Mouse (Mus musculus) limb, embryonic 13.5 days (tissue): Measurements from ENCODE around the gene Pes1. TPM values are rescaled to one million over a fixed set of nuclear protein-coding genes. Genes with fewer than 3 reads are reported as not detected.

Experiments used
- ATAC-seq: fragments of 200-750 bp; cut with Nextera tagmentation; 2 replicates; pipeline ENCODE4 v1.8.0; 2017; ENCODE audit warnings: low read depth, moderate number of reproducible peaks, moderate TSS enrichment; ENCODE audit not compliant: low FRiP score
- H3K27ac ChIP-seq: fragments of 300-500 bp; sonication (generic); 2 replicates; pipeline ENCODE4 v1.5.1; 2015; ENCODE audit warnings: inconsistent platforms, mild to moderate bottlenecking, moderate library complexity
- H3K27me3 ChIP-seq: fragments of 300-500 bp; sonication (generic); 2 replicates; pipeline ENCODE4 v1.6.1; 2015; ENCODE audit warnings: mild to moderate bottlenecking, inconsistent platforms
- H3K36me3 ChIP-seq: fragments of 300-500 bp; sonication (generic); 2 replicates; pipeline ENCODE4 v1.6.1; 2015; ENCODE audit warnings: inconsistent platforms, mild to moderate bottlenecking, moderate library complexity
- H3K4me1 ChIP-seq: fragments of 300-500 bp; sonication (generic); 2 replicates; pipeline ENCODE4 v1.6.1; 2015; ENCODE audit warnings: inconsistent platforms
- H3K4me2 ChIP-seq: fragments of 300-500 bp; sonication (generic); replicated peaks from 2 replicates; pipeline ENCODE4 v1.6.1; 2015; ENCODE audit warnings: inconsistent platforms, mild to moderate bottlenecking, moderate library complexity
- H3K4me3 ChIP-seq: fragments of 300-500 bp; sonication (generic); 2 replicates; pipeline ENCODE4 v1.5.1; 2015; ENCODE audit warnings: moderate library complexity, mild to moderate bottlenecking, inconsistent platforms
- H3K9ac ChIP-seq: fragments of 300-500 bp; sonication (generic); 2 replicates; pipeline ENCODE4 v1.6.1; 2015; ENCODE audit warnings: mild to moderate bottlenecking, inconsistent platforms
- H3K9me3 ChIP-seq: fragments of 300-500 bp; sonication (generic); 2 replicates; pipeline ENCODE4 v1.6.1; 2016; ENCODE audit warnings: inconsistent platforms
- WGBS: fragments of 180-500 bp; shearing (Covaris S2); methylation state at CpG from one replicate; pipeline ENCODE4 v1.1.7; 2015; 5-methylcytosine and 5-hydroxymethylcytosine counted together
- polyA plus RNA-seq: library from polyadenylated mRNA; unstranded; fragments of >200 nt; fragmentation: Nextera tagmentation; extraction: Ambion mirVana; gene quantifications from 2 replicates; pipeline ENCODE4 v1.2.1, GENCODE M21; 2015

Gene Pes1
- polyA plus RNA-seq, 1 experiment from 2014 or later, result 81.6 TPM

- Histone ChIP-seq H3K9ac (no peak overlapping the region), H3K27ac (no peak overlapping the region), H3K9me3 (no peaks in the 10 kb centered on the region), H3K36me3 (peaks cover 75% of the 10 kb centered on the region), H3K27me3 (no peaks in the 10 kb centered on the region), H3K4me3 (no peak overlapping the region), H3K4me1 (peaks cover 9% of the 10 kb centered on the region), H3K4me2 (no peak overlapping the region)
- ATAC-seq, result no peak
- WGBS, result 78% methylated on average over 3 of the region's 3 CpGs
Measured at GRCm38 (mm10) chr11:3969837-3970236, 6.1 kb downstream of the Pes1 start.

- H3K4me2 ChIP-seq, result no peak overlapping the region
- H3K27ac ChIP-seq, result no peak overlapping the region
- no peaks in the 10 kb centered on the region for H3K9me3 ChIP-seq
- 95% methylated on average over 7 of the region's 7 CpGs for WGBS
- peaks cover 80% of the 10 kb centered on the region for H3K36me3 ChIP-seq
- peaks cover 4% of the 10 kb centered on the region; the same call in 1 of the 2 replicates for H3K4me1 ChIP-seq
- no peaks in the 10 kb centered on the region for H3K27me3 ChIP-seq
- no peak overlapping the region for H3K4me3 ChIP-seq
- no peak for ATAC-seq
- no peak overlapping the region for H3K9ac ChIP-seq
Measured at GRCm38 (mm10) chr11:3970361-3970760, 6.6 kb downstream of the Pes1 start.

- Histone ChIP-seq H3K36me3 (peaks cover 99% of the 10 kb centered on the region), H3K9ac (no peak overlapping the region)
Measured at GRCm38 (mm10) chr11:3973081-3973480, 9.3 kb downstream of the Pes1 start.

GRCm38 (mm10) chr11:3974311-3974710 is 10.5 kb downstream of the Pes1 start:
- Histone ChIP-seq H3K4me1 (no peaks in the 10 kb centered on the region), H3K9ac (no peak overlapping the region), H3K27me3 (no peaks in the 10 kb centered on the region), H3K4me2 (no peak overlapping the region), H3K4me3 (no peak overlapping the region), H3K36me3 (peaks cover 100% of the 10 kb centered on the region), H3K27ac (no peak overlapping the region), H3K9me3 (no peaks in the 10 kb centered on the region)
- WGBS, result 85% methylated on average over 3 of the region's 3 CpGs
- ATAC-seq, result no peak

More at GRCm38 (mm10) chr11:3973081-3973480, 9.3 kb downstream of the Pes1 start:
- Histone ChIP-seq H3K4me2 (no peak overlapping the region), H3K9me3 (no peaks in the 10 kb centered on the region), H3K4me3 (no peak overlapping the region), H3K27ac (no peak overlapping the region), H3K27me3 (no peaks in the 10 kb centered on the region), H3K4me1 (no peaks in the 10 kb centered on the region)
- ATAC-seq, result no peak
- WGBS, result 95% methylated on average over 7 of the region's 7 CpGs

GRCm38 (mm10) chr11:3976678-3977077 is 12.9 kb downstream of the Pes1 start, which contains the start of gene 4930556J24Rik:
TSS of gene 4930556J24Rik (minus strand) at chr11:3976778.
- Histone ChIP-seq H3K9me3 (no peaks in the 10 kb centered on the region), H3K27me3 (no peaks in the 10 kb centered on the region), H3K36me3 (peaks cover 96% of the 10 kb centered on the region), H3K27ac (no peak within 1 kb of the TSS), H3K9ac (no peak within 1 kb of the TSS), H3K4me2 (no peak within 1 kb of the TSS), H3K4me1 (no peaks in the 10 kb centered on the region; the same call in 1 of the 2 replicates), H3K4me3 (no peak within 1 kb of the TSS)
- 93% methylated on average over 6 of the region's 6 CpGs for WGBS
- no peak for ATAC-seq

- no peak overlapping the region for H3K4me3 ChIP-seq
- no peaks in the 10 kb centered on the region for H3K9me3 ChIP-seq
- H3K36me3 ChIP-seq, result peaks cover 78% of the 10 kb centered on the region
- no peak overlapping the region for H3K4me2 ChIP-seq
- no peak for ATAC-seq
- H3K27me3 ChIP-seq, result peaks cover under 1% of the 10 kb centered on the region; the same call in 1 of the 2 replicates
- peaks cover 4% of the 10 kb centered on the region; the same call in 1 of the 2 replicates for H3K4me1 ChIP-seq
- H3K9ac ChIP-seq, result no peak overlapping the region
- 85% methylated on average over 5 of the region's 5 CpGs for WGBS
- H3K27ac ChIP-seq, result no peak overlapping the region
Measured at GRCm38 (mm10) chr11:3978421-3978820, 14.6 kb downstream of the Pes1 start.

GRCm38 (mm10) chr11:3981536-3981935 is 17.8 kb downstream of the Pes1 start:
- peaks cover 47% of the 10 kb centered on the region for H3K36me3 ChIP-seq
- no peak overlapping the region for H3K9ac ChIP-seq
- peak overlapping the region; percentile 61; the same call in 1 of the 2 replicates for H3K27ac ChIP-seq
- peaks cover 13% of the 10 kb centered on the region for H3K27me3 ChIP-seq
- 50% methylated on average over 6 of the region's 6 CpGs for WGBS
- no peak overlapping the region for H3K4me3 ChIP-seq
- 0 out of 2 replicates have a peak, but pooled peaks have one; percentile 28 for ATAC-seq
- peaks cover 18% of the 10 kb centered on the region for H3K4me1 ChIP-seq
- no peaks in the 10 kb centered on the region for H3K9me3 ChIP-seq
- H3K4me2 ChIP-seq, result no peak overlapping the region

- no peak overlapping the region for H3K4me3 ChIP-seq
- H3K27ac ChIP-seq, result peak overlapping the region; percentile 6; the same call in 1 of the 2 replicates
- H3K9ac ChIP-seq, result no peak overlapping the region
- no peak for ATAC-seq
- peaks cover 18% of the 10 kb centered on the region for H3K4me1 ChIP-seq
- H3K9me3 ChIP-seq, result no peaks in the 10 kb centered on the region
- H3K4me2 ChIP-seq, result no peak overlapping the region
- H3K27me3 ChIP-seq, result peaks cover 13% of the 10 kb centered on the region
- 72% methylated on average over 7 of the region's 7 CpGs for WGBS
- H3K36me3 ChIP-seq, result peaks cover 37% of the 10 kb centered on the region
Measured at GRCm38 (mm10) chr11:3982275-3983209, 18.8 kb downstream of the Pes1 start.

- H3K27ac ChIP-seq, result peak within 1 kb of the TSS; percentile 39; the same call in 1 of the 2 replicates
- peaks cover 29% of the 10 kb centered on the region for H3K36me3 ChIP-seq
- H3K4me1 ChIP-seq, result peaks cover 18% of the 10 kb centered on the region
- H3K9me3 ChIP-seq, result no peaks in the 10 kb centered on the region
- 1% methylated on average over 32 of the region's 37 CpGs for WGBS
- H3K4me2 ChIP-seq, result peak within 1 kb of the TSS; percentile 83
- H3K9ac ChIP-seq, result peak within 1 kb of the TSS; percentile 65
- peaks cover 13% of the 10 kb centered on the region for H3K27me3 ChIP-seq
- ATAC-seq, result peak; percentile 58
- peak within 1 kb of the TSS; percentile 47 for H3K4me3 ChIP-seq
Measured at GRCm38 (mm10) chr11:3983291-3983862, 19.6 kb downstream of the Pes1 start, which contains the start of gene Gal3st1. TSS of gene Gal3st1 (plus strand) at chr11:3983636.

GRCm38 (mm10) chr11:3983863-3984745 is 20.3 kb downstream of the Pes1 start:
- ATAC-seq, result no peak
- H3K4me2 ChIP-seq, result peak overlapping the region; percentile 83
- peak overlapping the region; percentile 47 for H3K4me3 ChIP-seq
- WGBS, result 9% methylated on average over 15 of the region's 15 CpGs
- H3K9ac ChIP-seq, result peak overlapping the region; percentile 65
- H3K36me3 ChIP-seq, result peaks cover 22% of the 10 kb centered on the region
- peaks cover 13% of the 10 kb centered on the region for H3K27me3 ChIP-seq
- H3K9me3 ChIP-seq, result no peaks in the 10 kb centered on the region
- H3K27ac ChIP-seq, result peak overlapping the region; percentile 39; the same call in 1 of the 2 replicates
- H3K4me1 ChIP-seq, result peaks cover 18% of the 10 kb centered on the region

GRCm38 (mm10) chr11:3989748-3990147 is 26.0 kb downstream of the Pes1 start:
- peaks cover 5% of the 10 kb centered on the region; the same call in 1 of the 2 replicates for H3K27me3 ChIP-seq
- no peak for ATAC-seq
- 69% methylated on average over 3 of the region's 3 CpGs for WGBS

More at GRCm38 (mm10) chr11:3989748-3990147, 26.0 kb downstream of the Pes1 start:
- Histone ChIP-seq H3K36me3 (no peaks in the 10 kb centered on the region), H3K4me1 (peaks cover 1% of the 10 kb centered on the region; the same call in 1 of the 2 replicates), H3K9me3 (no peaks in the 10 kb centered on the region), H3K9ac (no peak overlapping the region), H3K4me2 (no peak overlapping the region), H3K27ac (no peak overlapping the region), H3K4me3 (no peak overlapping the region)
